Mouse (Mus musculus) olfactory bulb, adult 2 months (tissue): Measurements from ENCODE around the gene Rora. TPM values are rescaled to one million over a fixed set of nuclear protein-coding genes. Genes with fewer than 3 reads are reported as not detected.

Experiments used
- H3K27ac ChIP-seq: fragments of 200-500 bp; 2 replicates; pipeline ENCODE4 v1.5.1; 2012; ENCODE audit warnings: low read depth, low read length; ENCODE audit not compliant: insufficient read depth
- H3K4me1 ChIP-seq: fragments of 200-500 bp; 2 replicates; pipeline ENCODE4 v1.6.1; 2012; ENCODE audit warnings: low read length; ENCODE audit not compliant: control insufficient read depth, insufficient read depth
- H3K4me3 ChIP-seq: fragments of 200-500 bp; 2 replicates; pipeline ENCODE4 v1.5.1; 2012; ENCODE audit warnings: mild to moderate bottlenecking, low read depth, low read length, moderate library complexity; ENCODE audit not compliant: insufficient read depth
- CTCF ChIP-seq: fragments of 200-500 bp; IDR thresholded peaks from 2 replicates; pipeline ENCODE4 v1.5.1; 2012; ENCODE audit warnings: low read depth, mild to moderate bottlenecking, low read length, moderate library complexity; ENCODE audit not compliant: insufficient read depth
- POLR2A ChIP-seq: fragments of 200-500 bp; IDR thresholded peaks from 2 replicates; pipeline ENCODE4 v1.6.1; 2012; ENCODE audit warnings: mild to moderate bottlenecking, low read depth, low read length, moderate library complexity; ENCODE audit not compliant: insufficient read depth
- WGBS: fragments of 180-500 bp; shearing (Covaris S2); methylation state at CpG from one replicate; pipeline ENCODE4 v1.1.7; 2018; 5-methylcytosine and 5-hydroxymethylcytosine counted together
- polyA plus RNA-seq: library from polyadenylated mRNA; stranded (reverse); fragments of >200 nt; gene quantifications from 2 replicates; pipeline ENCODE4 v1.2.4, GENCODE M21; 2012; ENCODE audit warnings: low replicate concordance; ENCODE audit not compliant: missing spikeins, insufficient read depth, insufficient read length

The Rora gene
- polyA plus RNA-seq, 1 experiment, result not detected

GRCm38 (mm10) chr9:68790922-68791321 is 137.3 kb downstream of the Rora start:
- Histone ChIP-seq H3K4me1 (peaks cover 3% of the 10 kb centered on the region), H3K27ac (no peak overlapping the region), H3K4me3 (no peak overlapping the region)
- no peak for TF ChIP-seq CTCF
- no peak for TF ChIP-seq POLR2A
- WGBS, result 69% methylated on average over 4 of the region's 4 CpGs

GRCm38 (mm10) chr9:68791982-68792540 is 138.5 kb downstream of the Rora start:
- Histone ChIP-seq H3K27ac (no peak overlapping the region), H3K4me1 (peaks cover 3% of the 10 kb centered on the region), H3K4me3 (peak overlapping the region; percentile 37; the same call in 1 of the 2 replicates)
- no peak for TF ChIP-seq CTCF
- no peak for TF ChIP-seq POLR2A
- 19% methylated on average over 16 of the region's 16 CpGs for WGBS

GRCm38 (mm10) chr9:68795314-68795713 is 141.7 kb downstream of the Rora start:
- Histone ChIP-seq H3K27ac (no peak overlapping the region), H3K4me1 (peaks cover 3% of the 10 kb centered on the region), H3K4me3 (no peak overlapping the region)
- WGBS, result 94% methylated on average over 13 of the region's 13 CpGs
- no peak for TF ChIP-seq CTCF
- no peak for TF ChIP-seq POLR2A

- WGBS, result 94% methylated on average over 4 of the region's 4 CpGs
- Histone ChIP-seq H3K4me1 (no peaks in the 10 kb centered on the region), H3K27ac (no peak overlapping the region), H3K4me3 (no peak overlapping the region)
- TF ChIP-seq CTCF (no peak), POLR2A (no peak)
Measured at GRCm38 (mm10) chr9:68798221-68798620, 144.6 kb downstream of the Rora start.

GRCm38 (mm10) chr9:68799065-68799464 is 145.5 kb downstream of the Rora start:
- Histone ChIP-seq H3K4me3 (no peak overlapping the region), H3K4me1 (peaks cover 3% of the 10 kb centered on the region; the same call in 1 of the 2 replicates), H3K27ac (no peak overlapping the region)
- TF ChIP-seq CTCF (no peak), POLR2A (no peak)
- 83% methylated on average over 6 of the region's 6 CpGs for WGBS

GRCm38 (mm10) chr9:68804229-68804628 is 150.6 kb downstream of the Rora start:
- H3K4me1 ChIP-seq, result peaks cover 5% of the 10 kb centered on the region; the same call in 1 of the 2 replicates
- no peak overlapping the region for H3K27ac ChIP-seq
- no peak overlapping the region for H3K4me3 ChIP-seq
- WGBS, result 85% methylated on average over 6 of the region's 6 CpGs
- TF ChIP-seq POLR2A, result no peak
- TF ChIP-seq CTCF, result no peak

GRCm38 (mm10) chr9:68805776-68806175 is 152.2 kb downstream of the Rora start:
- H3K27ac ChIP-seq, result no peak overlapping the region

GRCm38 (mm10) chr9:68807735-68808134 is 154.1 kb downstream of the Rora start:
- peaks cover 9% of the 10 kb centered on the region; the same call in 1 of the 2 replicates for H3K4me1 ChIP-seq
- H3K4me3 ChIP-seq, result no peak overlapping the region
- TF ChIP-seq POLR2A (no peak), CTCF (no peak)
- 93% methylated on average over 2 of the region's 2 CpGs for WGBS
- H3K27ac ChIP-seq, result no peak overlapping the region

More at GRCm38 (mm10) chr9:68805776-68806175, 152.2 kb downstream of the Rora start:
- no peak overlapping the region for H3K4me3 ChIP-seq
- H3K4me1 ChIP-seq, result peaks cover 9% of the 10 kb centered on the region; the same call in 1 of the 2 replicates
- 31% methylated on average over 5 of the region's 5 CpGs for WGBS
- no peak for TF ChIP-seq CTCF

- H3K4me1 ChIP-seq, result peaks cover 6% of the 10 kb centered on the region; the same call in 1 of the 2 replicates
- no peak overlapping the region for H3K27ac ChIP-seq
- no peak overlapping the region for H3K4me3 ChIP-seq
- TF ChIP-seq CTCF (no peak), POLR2A (no peak)
- 29% methylated on average over 5 of the region's 5 CpGs for WGBS
Measured at GRCm38 (mm10) chr9:68809536-68809935, 155.9 kb downstream of the Rora start.

GRCm38 (mm10) chr9:68814723-68815122 is 161.1 kb downstream of the Rora start:
- H3K27ac ChIP-seq, result no peak overlapping the region
- TF ChIP-seq CTCF (no peak), POLR2A (no peak)
- H3K4me1 ChIP-seq, result peaks cover 2% of the 10 kb centered on the region; the same call in 1 of the 2 replicates
- 94% methylated on average over 1 of the region's 1 CpGs for whole genome bisulfite sequencing
- no peak overlapping the region for H3K4me3 ChIP-seq
